Mouse (Mus musculus) stomach, postnatal 0 days (tissue): ENCODE results near the gene Ldlrad3. TPM values are rescaled to one million over a fixed set of nuclear protein-coding genes. Genes with fewer than 3 reads are reported as not detected.
A peak's percentile ranks its signal among the peaks of the same experiment; 100 is the strongest.

Experiments
- ATAC-seq: fragments of 200-750 bp; cut with Nextera tagmentation; 2 replicates; pipeline ENCODE4 v1.8.0; 2017; ENCODE audit not compliant: low FRiP score, low TSS enrichment
- DNase-seq: peaks from one replicate; pipeline ENCODE4 v3.0.0-alpha.2; 2016; ENCODE audit warnings: low spot score
- H3K27ac ChIP-seq: fragments of 300-500 bp; sonication (generic); replicated peaks from 2 replicates; pipeline ENCODE4 v1.5.1; 2014; ENCODE audit warnings: mild to moderate bottlenecking, control low read depth
- H3K27me3 ChIP-seq: fragments of 300-500 bp; sonication (generic); 2 replicates; pipeline ENCODE4 v1.6.1; 2014; ENCODE audit warnings: low read length; ENCODE audit not compliant: control insufficient read depth, insufficient read depth
- H3K36me3 ChIP-seq: fragments of 300-500 bp; sonication (generic); 2 replicates; pipeline ENCODE4 v1.6.1; 2014; ENCODE audit warnings: low read length, mixed read lengths; ENCODE audit not compliant: control insufficient read depth, insufficient read depth
- H3K4me1 ChIP-seq: fragments of 300-500 bp; sonication (generic); replicated peaks from 2 replicates; pipeline ENCODE4 v1.6.1; 2014; ENCODE audit warnings: antibody characterized with exemption; ENCODE audit not compliant: control insufficient read depth, insufficient read depth
- H3K4me2 ChIP-seq: fragments of 300-500 bp; sonication (generic); replicated peaks from 2 replicates; pipeline ENCODE4 v1.6.1; 2014; ENCODE audit warnings: low read depth, mild to moderate bottlenecking, control low read depth, moderate library complexity
- H3K4me3 ChIP-seq: fragments of 300-500 bp; sonication (generic); 2 replicates; pipeline ENCODE4 v1.5.1; 2014; ENCODE audit warnings: low read depth, low read length, control low read depth
- H3K9ac ChIP-seq: fragments of 300-500 bp; sonication (generic); 2 replicates; pipeline ENCODE4 v1.6.1; 2014; ENCODE audit warnings: mild to moderate bottlenecking, low read length, control low read depth, mixed read lengths
- H3K9me3 ChIP-seq: fragments of 300-500 bp; sonication (generic); 2 replicates; pipeline ENCODE4 v1.6.1; 2016; ENCODE audit warnings: low read length; ENCODE audit not compliant: control insufficient read depth
- CTCF ChIP-seq: IDR thresholded peaks from 2 replicates; pipeline ENCODE4 v1.5.1; 2016; ENCODE audit warnings: antibody characterized with exemption, low read depth, mild to moderate bottlenecking, moderate library complexity
- EP300 ChIP-seq: optimal IDR thresholded peaks from 2 replicates; pipeline ENCODE3; 2016; ENCODE audit warnings: antibody characterized with exemption
- WGBS: fragments of 180-500 bp; shearing (Covaris S2); extraction: QIAGEN DNeasy Blood & Tissue Kit; methylation state at CpG from one replicate; pipeline ENCODE4 v1.1.7; 2014; 5-methylcytosine and 5-hydroxymethylcytosine counted together
- polyA plus RNA-seq: library from polyadenylated mRNA; unstranded; fragments of >200 nt; fragmentation: Nextera tagmentation; extraction: Ambion mirVana; gene quantifications from 2 replicates; pipeline ENCODE4 v1.2.1, GENCODE M21; 2015

Ldlrad3 gene
- polyA plus RNA-seq, 1 experiment from 2014 or later = 20.5 TPM

- no peak for DNase-seq
- Histone ChIP-seq H3K27me3 (no peaks in the 10 kb centered on the region), H3K4me2 (no peak overlapping the region), H3K4me1 (0 out of 2 replicates have a peak, but pooled peaks cover 3% of the 10 kb centered on the region), H3K36me3 (no peaks in the 10 kb centered on the region), H3K27ac (no peak overlapping the region), H3K9me3 (no peaks in the 10 kb centered on the region), H3K4me3 (no peak overlapping the region), H3K9ac (no peak overlapping the region)
- 57% methylated on average over 2 of the region's 2 CpGs for WGBS
- TF ChIP-seq CTCF (no peak), EP300 (no peak)
- ATAC-seq = no peak
Observed at GRCm38 (mm10) chr2:102202211-102202770, 16.1 kb upstream of the Ldlrad3 start.

GRCm38 (mm10) chr2:102201198-102201948, 15.2 kb upstream of the Ldlrad3 start:
- H3K27ac ChIP-seq = no peak overlapping the region
- no peak overlapping the region for H3K9ac ChIP-seq
- no peaks in the 10 kb centered on the region for H3K36me3 ChIP-seq
- WGBS = 64% methylated on average over 12 of the region's 14 CpGs
- no peaks in the 10 kb centered on the region for H3K9me3 ChIP-seq
- H3K4me2 ChIP-seq = no peak overlapping the region
- 0 out of 2 replicates have a peak, but pooled peaks cover 3% of the 10 kb centered on the region for H3K4me1 ChIP-seq
- DNase-seq (no peak), ATAC-seq (no peak)
- TF ChIP-seq EP300 (no peak), CTCF (no peak)
- H3K27me3 ChIP-seq = no peaks in the 10 kb centered on the region
- H3K4me3 ChIP-seq = no peak overlapping the region

GRCm38 (mm10) chr2:102197332-102197731, 11.1 kb upstream of the Ldlrad3 start:
- H3K4me1 ChIP-seq = 0 out of 2 replicates have a peak, but pooled peaks cover 3% of the 10 kb centered on the region
- H3K4me2 ChIP-seq = no peak overlapping the region
- H3K9ac ChIP-seq = no peak overlapping the region
- no peaks in the 10 kb centered on the region for H3K36me3 ChIP-seq
- 69% methylated on average over 1 of the region's 1 CpGs for WGBS
- ATAC-seq (peak; percentile 67; the same call in 1 of the 2 replicates), DNase-seq (no peak)
- TF ChIP-seq EP300 (no peak), CTCF (no peak)
- no peaks in the 10 kb centered on the region for H3K9me3 ChIP-seq
- H3K4me3 ChIP-seq = no peak overlapping the region
- no peak overlapping the region for H3K27ac ChIP-seq
- no peaks in the 10 kb centered on the region for H3K27me3 ChIP-seq

GRCm38 (mm10) chr2:102196709-102197108, 10.5 kb upstream of the Ldlrad3 start:
- Histone ChIP-seq H3K36me3 (no peaks in the 10 kb centered on the region), H3K27ac (no peak overlapping the region), H3K4me2 (no peak overlapping the region), H3K9me3 (no peaks in the 10 kb centered on the region), H3K4me3 (no peak overlapping the region), H3K9ac (no peak overlapping the region), H3K4me1 (0 out of 2 replicates have a peak, but pooled peaks cover 2% of the 10 kb centered on the region), H3K27me3 (no peaks in the 10 kb centered on the region)
- 53% methylated on average over 8 of the region's 8 CpGs for WGBS
- TF ChIP-seq EP300 (no peak), CTCF (0 out of 2 replicates have a peak, but pooled peaks have one; percentile 4)
- DNase-seq (no peak), ATAC-seq (no peak)

GRCm38 (mm10) chr2:102195494-102195893, 9.3 kb upstream of the Ldlrad3 start:
- TF ChIP-seq EP300 (no peak), CTCF (no peak)
- no peak for ATAC-seq
- DNase-seq = no peak
- Histone ChIP-seq H3K9me3 (no peaks in the 10 kb centered on the region), H3K27ac (no peak overlapping the region), H3K4me2 (no peak overlapping the region), H3K4me1 (no peaks in the 10 kb centered on the region), H3K9ac (no peak overlapping the region), H3K4me3 (no peak overlapping the region), H3K36me3 (no peaks in the 10 kb centered on the region), H3K27me3 (no peaks in the 10 kb centered on the region)
- 90% methylated on average over 4 of the region's 4 CpGs for WGBS

- Histone ChIP-seq H3K4me2 (no peak overlapping the region), H3K9me3 (no peaks in the 10 kb centered on the region), H3K4me3 (no peak overlapping the region), H3K27ac (no peak overlapping the region), H3K36me3 (no peaks in the 10 kb centered on the region), H3K27me3 (no peaks in the 10 kb centered on the region), H3K4me1 (no peaks in the 10 kb centered on the region), H3K9ac (no peak overlapping the region)
- ATAC-seq = no peak
- no peak for DNase-seq
- TF ChIP-seq EP300 = no peak
- no peak for TF ChIP-seq CTCF
- WGBS = 70% methylated on average over 4 of the region's 4 CpGs
Observed at GRCm38 (mm10) chr2:102194247-102194646, 8.1 kb upstream of the Ldlrad3 start.
